Mouse (Mus musculus): ENCODE data around the gene Ss18l1. TPM values are rescaled to one million over a fixed set of nuclear protein-coding genes. Genes with fewer than 3 reads are reported as not detected.
A peak's percentile ranks its signal among the peaks of the same experiment; 100 is the strongest.

Ss18l1 gene
- polyA plus RNA-seq, 1 experiment from 2014 or later, result 2.4 TPM

- Histone ChIP-seq H3K9ac (replicated peaks; ENCODE audit: low read depth) (no peak overlapping the region), H3K27me3 (replicated peaks; ENCODE audit: insufficient read depth, low read length) (no peaks in the 10 kb centered on the region), H3K4me2 (replicated peaks; ENCODE audit: low read depth, low read length) (no peak overlapping the region), H3K27ac (ENCODE audit: low read length) (no peak overlapping the region), H3K36me3 (ENCODE audit: insufficient read depth, low read length) (peaks cover 50% of the 10 kb centered on the region), H3K9me3 (ENCODE audit: low read length) (no peaks in the 10 kb centered on the region), H3K4me1 (ENCODE audit: insufficient read depth, low read depth, low read length) (peaks cover 16% of the 10 kb centered on the region; the same call in 1 of the 2 replicates), H3K4me3 (ENCODE audit: low read depth, low read length) (no peak overlapping the region)
- no peak for TF ChIP-seq EP300 (IDR thresholded peaks at IDR 0.05)
- TF ChIP-seq CTCF (IDR thresholded peaks at IDR 0.05), result no peak
- no peak for ATAC-seq
- DNase-seq (ENCODE audit: low spot score), result no peak
- 84% methylated on average over 6 of the region's 6 CpGs for WGBS
Observed at GRCm38 (mm10) chr2:180031270-180031669, 11.0 kb upstream of the Ss18l1 start.

GRCm38 (mm10) chr2:180032925-180033324, 9.4 kb upstream of the Ss18l1 start:
- Histone ChIP-seq H3K27me3 (replicated peaks; ENCODE audit: insufficient read depth, low read length) (no peaks in the 10 kb centered on the region), H3K4me2 (replicated peaks; ENCODE audit: low read depth, low read length) (no peak overlapping the region), H3K36me3 (ENCODE audit: insufficient read depth, low read length) (peaks cover 58% of the 10 kb centered on the region), H3K4me3 (ENCODE audit: low read depth, low read length) (no peak overlapping the region), H3K9me3 (ENCODE audit: low read length) (no peaks in the 10 kb centered on the region), H3K4me1 (ENCODE audit: insufficient read depth, low read depth, low read length) (no peaks in the 10 kb centered on the region), H3K27ac (ENCODE audit: low read length) (no peak overlapping the region), H3K9ac (replicated peaks; ENCODE audit: low read depth) (no peak overlapping the region)
- WGBS, result 58% methylated on average over 3 of the region's 3 CpGs
- ATAC-seq, result peak; percentile 57; the same call in 1 of the 2 replicates
- DNase-seq (ENCODE audit: low spot score), result no peak
- no peak for TF ChIP-seq CTCF (IDR thresholded peaks at IDR 0.05)
- no peak for TF ChIP-seq EP300 (IDR thresholded peaks at IDR 0.05)

GRCm38 (mm10) chr2:180033956-180034355, 8.4 kb upstream of the Ss18l1 start:
- peaks cover 55% of the 10 kb centered on the region for H3K36me3 ChIP-seq (ENCODE audit: insufficient read depth, low read length)

GRCm38 (mm10) chr2:180034753-180035152, 7.6 kb upstream of the Ss18l1 start:
- ATAC-seq, result no peak; the same call in 1 of the 2 replicates
- DNase-seq (ENCODE audit: low spot score), result no peak
- no peaks in the 10 kb centered on the region for H3K27me3 ChIP-seq (replicated peaks; ENCODE audit: insufficient read depth, low read length)
- WGBS, result 65% methylated on average over 5 of the region's 5 CpGs
- H3K36me3 ChIP-seq (ENCODE audit: insufficient read depth, low read length), result peaks cover 48% of the 10 kb centered on the region
- no peak overlapping the region for H3K9ac ChIP-seq (replicated peaks; ENCODE audit: low read depth)
- no peak overlapping the region for H3K4me3 ChIP-seq (ENCODE audit: low read depth, low read length)
- no peak overlapping the region for H3K27ac ChIP-seq (ENCODE audit: low read length)
- no peak overlapping the region for H3K4me2 ChIP-seq (replicated peaks; ENCODE audit: low read depth, low read length)
- TF ChIP-seq CTCF (IDR thresholded peaks at IDR 0.05) (no peak), EP300 (IDR thresholded peaks at IDR 0.05) (no peak)
- no peaks in the 10 kb centered on the region for H3K4me1 ChIP-seq (ENCODE audit: insufficient read depth, low read depth, low read length)
- no peaks in the 10 kb centered on the region for H3K9me3 ChIP-seq (ENCODE audit: low read length)

More at GRCm38 (mm10) chr2:180033956-180034355, 8.4 kb upstream of the Ss18l1 start:
- no peak overlapping the region for H3K27ac ChIP-seq (ENCODE audit: low read length)
- H3K27me3 ChIP-seq (replicated peaks; ENCODE audit: insufficient read depth, low read length), result no peaks in the 10 kb centered on the region
- H3K4me2 ChIP-seq (replicated peaks; ENCODE audit: low read depth, low read length), result no peak overlapping the region
- H3K4me1 ChIP-seq (ENCODE audit: insufficient read depth, low read depth, low read length), result no peaks in the 10 kb centered on the region
- WGBS, result 64% methylated on average over 3 of the region's 3 CpGs
- no peak for TF ChIP-seq CTCF (IDR thresholded peaks at IDR 0.05)
- TF ChIP-seq EP300 (IDR thresholded peaks at IDR 0.05), result no peak
- H3K9ac ChIP-seq (replicated peaks; ENCODE audit: low read depth), result no peak overlapping the region
- ATAC-seq (no peak), DNase-seq (ENCODE audit: low spot score) (no peak)
- H3K9me3 ChIP-seq (ENCODE audit: low read length), result no peaks in the 10 kb centered on the region
- no peak overlapping the region for H3K4me3 ChIP-seq (ENCODE audit: low read depth, low read length)

- Histone ChIP-seq H3K4me3 (ENCODE audit: low read depth, low read length) (no peak overlapping the region), H3K9ac (replicated peaks; ENCODE audit: low read depth) (no peak overlapping the region), H3K27me3 (replicated peaks; ENCODE audit: insufficient read depth, low read length) (no peaks in the 10 kb centered on the region), H3K27ac (ENCODE audit: low read length) (no peak overlapping the region), H3K9me3 (ENCODE audit: low read length) (no peaks in the 10 kb centered on the region), H3K4me1 (ENCODE audit: insufficient read depth, low read depth, low read length) (peaks cover 5% of the 10 kb centered on the region; the same call in 1 of the 2 replicates), H3K4me2 (replicated peaks; ENCODE audit: low read depth, low read length) (no peak overlapping the region), H3K36me3 (ENCODE audit: insufficient read depth, low read length) (peaks cover 8% of the 10 kb centered on the region; the same call in 1 of the 2 replicates)
- DNase-seq (ENCODE audit: low spot score) (peak; percentile 30), ATAC-seq (no peak)
- TF ChIP-seq CTCF (IDR thresholded peaks at IDR 0.05) (no peak), EP300 (IDR thresholded peaks at IDR 0.05) (no peak)
- 37% methylated on average over 6 of the region's 6 CpGs for WGBS
Observed at GRCm38 (mm10) chr2:180040406-180040805, 1.9 kb upstream of the Ss18l1 start.

GRCm38 (mm10) chr2:180041577-180042255, 593 bp upstream of the Ss18l1 start:
- Histone ChIP-seq H3K27me3 (replicated peaks; ENCODE audit: insufficient read depth, low read length) (no peaks in the 10 kb centered on the region), H3K27ac (ENCODE audit: low read length) (peak overlapping the region; percentile 91), H3K36me3 (ENCODE audit: insufficient read depth, low read length) (peaks cover 7% of the 10 kb centered on the region; the same call in 1 of the 2 replicates), H3K4me3 (ENCODE audit: low read depth, low read length) (peak overlapping the region; percentile 95), H3K4me2 (replicated peaks; ENCODE audit: low read depth, low read length) (peak overlapping the region; percentile 99), H3K9ac (replicated peaks; ENCODE audit: low read depth) (peak overlapping the region; percentile 87), H3K9me3 (ENCODE audit: low read length) (no peaks in the 10 kb centered on the region), H3K4me1 (ENCODE audit: insufficient read depth, low read depth, low read length) (peaks cover 5% of the 10 kb centered on the region; the same call in 1 of the 2 replicates)
- TF ChIP-seq CTCF (IDR thresholded peaks at IDR 0.05) (no peak), EP300 (IDR thresholded peaks at IDR 0.05) (no peak)
- WGBS, result under 1% methylated on average over 64 of the region's 66 CpGs
- DNase-seq (ENCODE audit: low spot score) (peak; percentile 58), ATAC-seq (peak; percentile 26)

Measured in lung, postnatal 0 days (tissue).